Mouse (Mus musculus): ENCODE measurements at regions not wholly inside any gene's neighbourhood (a gene's known extent, or its start where the extent isn't known, plus 50 kb on each side); places are given as distances from the start of the nearest gene placed in this dataset.

- DNase-seq, result no peak
These were observed 170.4 kb upstream of the Ptger4 start for GRCm38 (mm10) chr15:5414401-5414800.

GRCm38 (mm10) chr15:5416031-5416430, 172.0 kb upstream of the Ptger4 start:
- no peak for DNase-seq

GRCm38 (mm10) chr15:5426641-5427040, 182.7 kb upstream of the Ptger4 start:
- DNase-seq, result no peak

GRCm38 (mm10) chr15:5427319-5428048, 183.5 kb upstream of the Ptger4 start:
- no peak for DNase-seq

- no peak for DNase-seq
These were observed 188.0 kb upstream of the Ptger4 start for GRCm38 (mm10) chr15:5432018-5432417.

GRCm38 (mm10) chr15:5437020-5437419, 193.0 kb upstream of the Ptger4 start:
- DNase-seq, result no peak

- no peak for DNase-seq
These were observed 202.2 kb upstream of the Ptger4 start for GRCm38 (mm10) chr15:5446040-5446755.

GRCm38 (mm10) chr15:5446756-5447314, 202.8 kb upstream of the Ptger4 start:
- DNase-seq, result no peak

- no peak for DNase-seq
These were observed 203.9 kb upstream of the Ptger4 start for GRCm38 (mm10) chr15:5447707-5448496.

- DNase-seq, result no peak
These were observed 215.1 kb upstream of the Ptger4 start for GRCm38 (mm10) chr15:5459083-5459482.

GRCm38 (mm10) chr15:5459580-5459979, 215.6 kb upstream of the Ptger4 start:
- DNase-seq, result no peak

- DNase-seq, result no peak
These were observed 218.7 kb upstream of the Ptger4 start for GRCm38 (mm10) chr15:5462651-5463050.

- no peak for DNase-seq
These were observed 220.7 kb upstream of the Ptger4 start for GRCm38 (mm10) chr15:5464732-5465131.

GRCm38 (mm10) chr15:5468535-5469073, 224.6 kb upstream of the Ptger4 start:
- no peak for DNase-seq

- DNase-seq, result no peak
These were observed 231.5 kb upstream of the Ptger4 start for GRCm38 (mm10) chr15:5475389-5475995.

- DNase-seq, result no peak
These were observed 249.3 kb upstream of the Ptger4 start for GRCm38 (mm10) chr15:5493286-5493685.

GRCm38 (mm10) chr15:5495187-5495849, 251.3 kb upstream of the Ptger4 start:
- no peak for DNase-seq

GRCm38 (mm10) chr15:5495954-5496353, 252.0 kb upstream of the Ptger4 start:
- no peak for DNase-seq

- DNase-seq, result no peak
These were observed 260.5 kb upstream of the Ptger4 start for GRCm38 (mm10) chr15:5504502-5504901.

- DNase-seq, result no peak
These were observed 263.0 kb upstream of the Ptger4 start for GRCm38 (mm10) chr15:5506848-5507544.

GRCm38 (mm10) chr15:5507545-5507913, 263.5 kb upstream of the Ptger4 start:
- no peak for DNase-seq
